Mouse (Mus musculus) heart, postnatal 10 days (tissue): Measurements from ENCODE around the gene Gm43638. TPM values are rescaled to one million over a fixed set of nuclear protein-coding genes. Genes with fewer than 3 reads are reported as not detected.
A peak's percentile ranks its signal among the peaks of the same experiment; 100 is the strongest.
"Not testable (repeated sequence)": the region's sequence is repeated elsewhere in the genome, so short reads cannot be mapped to it uniquely, and the experiment has no call there.

ENCODE experiments used
- DNase-seq, 2 experiments: peaks; one replicate each; pipeline ENCODE4 v3.0.0; 2021
- intact Hi-C: fragments of 180-260 bp; cut with DNase I; formaldehyde crosslinking; loops from one replicate; pipeline ENCODE4 v1.15.1; 2025
- total RNA-seq, 2 experiments: library from RNA; stranded (reverse); gene quantifications; 2 replicates each; pipeline ENCODE4 v1.2.3; 2021

Gene Gm43638
- not detected for total RNA-seq

DNA sequence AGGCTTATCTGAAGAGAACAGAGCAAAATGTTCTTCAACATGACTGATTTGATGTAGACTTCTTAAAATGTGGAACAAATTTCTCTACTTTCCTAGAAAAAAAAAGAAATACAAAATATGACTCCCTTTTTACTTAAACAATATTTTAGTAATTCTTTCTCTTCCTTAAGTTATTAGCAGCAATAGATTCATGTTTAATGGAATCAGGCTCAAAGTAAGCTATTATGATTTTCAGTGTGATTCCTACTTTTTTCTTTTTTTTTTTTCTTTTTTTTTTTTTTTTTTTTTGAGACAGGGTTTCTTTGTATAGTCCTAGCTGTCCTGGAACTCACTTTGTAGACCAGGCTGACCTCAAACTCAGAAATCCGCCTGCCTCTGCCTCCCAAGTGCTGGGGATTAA is at the start of gene Gm43638:
Gene Gm43638, minus strand, starts transcription at position 101 of the 400 bp plus-strand sequence.
- intact Hi-C loops, DNase-seq: not testable (repeated sequence)

GRCm38 (mm10) chr5:87535994-87536644 is 49.5 kb upstream of the Gm43638 start:
- intact Hi-C loops: no loop called here
- no peak for DNase-seq

DNA sequence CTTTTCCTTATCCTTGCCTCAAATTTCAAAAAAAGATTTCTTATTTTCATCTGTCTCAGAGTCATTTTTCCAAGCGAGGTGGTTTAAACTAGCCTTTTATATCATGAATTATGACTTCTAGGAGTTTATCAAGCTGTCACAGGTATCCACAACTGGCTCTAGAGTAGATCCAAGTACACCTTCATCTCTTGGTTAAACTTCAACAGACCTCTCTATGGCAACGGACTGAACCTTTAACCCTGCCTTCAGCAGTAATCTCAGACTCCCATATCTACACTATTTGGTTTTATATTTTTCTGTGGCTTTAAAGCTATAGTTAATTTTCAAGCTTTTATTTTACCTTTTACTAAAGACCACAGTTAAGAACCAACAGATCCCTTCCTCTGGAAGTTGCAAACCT is 45.7 kb upstream of the Gm43638 start:
- intact Hi-C loops: no loop called here
- DNase-seq: no peak

DNA sequence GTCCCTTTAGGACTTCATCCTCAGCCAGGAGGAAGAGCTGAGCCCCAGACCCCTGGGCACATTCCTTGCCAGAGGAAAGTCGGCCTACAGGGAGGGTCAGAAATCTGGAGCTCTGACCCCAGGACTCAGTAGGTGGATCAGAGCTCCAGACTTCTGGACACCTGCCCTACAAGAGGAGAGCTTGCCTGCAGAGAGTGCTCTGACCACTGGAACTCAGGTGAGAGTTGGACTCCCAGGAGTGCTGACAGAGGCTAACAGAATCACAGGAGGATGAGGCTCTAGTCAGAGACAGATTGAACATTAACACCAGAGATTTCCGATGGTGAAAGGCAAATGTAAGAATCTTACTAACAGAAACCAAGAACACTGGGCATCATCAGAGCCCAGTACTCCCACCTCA is 37.0 kb upstream of the Gm43638 start:
- DNase-seq, intact Hi-C loops: not testable (repeated sequence)

GRCm38 (mm10) chr5:87505776-87506458 is 19.3 kb upstream of the Gm43638 start:
- DNase-seq: no peak
- intact Hi-C loops: no loop called here

GRCm38 (mm10) chr5:87502687-87503086 is 16.1 kb upstream of the Gm43638 start:
- DNase-seq: no peak
- intact Hi-C loops: no loop called here

DNA sequence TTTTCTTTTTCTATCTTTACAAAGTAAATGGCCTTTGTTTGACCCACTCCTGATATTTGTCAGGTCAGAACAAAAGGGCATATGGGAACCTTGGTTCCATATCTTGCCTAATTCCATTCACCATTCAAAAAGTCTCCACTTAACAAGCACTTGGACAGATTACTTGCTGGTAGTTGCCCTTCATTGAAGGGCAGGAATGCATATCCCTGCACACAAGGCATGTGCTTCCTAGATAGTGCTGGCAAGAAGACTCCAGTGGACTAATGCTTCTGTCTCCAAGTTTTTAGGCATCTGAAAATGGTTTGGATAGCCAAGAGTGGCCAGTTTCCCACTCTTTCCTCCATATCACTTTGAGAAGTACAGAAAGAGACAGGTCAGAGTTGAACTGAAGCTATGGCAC is 12.7 kb upstream of the Gm43638 start:
- DNase-seq: peak in 1 of 2 experiments; percentile 5
- intact Hi-C loops: no loop called here

GRCm38 (mm10) chr5:87498936-87499335 is 12.3 kb upstream of the Gm43638 start:
- intact Hi-C loops: no loop called here
- DNase-seq: peak in 1 of 2 experiments; percentile 1

DNA sequence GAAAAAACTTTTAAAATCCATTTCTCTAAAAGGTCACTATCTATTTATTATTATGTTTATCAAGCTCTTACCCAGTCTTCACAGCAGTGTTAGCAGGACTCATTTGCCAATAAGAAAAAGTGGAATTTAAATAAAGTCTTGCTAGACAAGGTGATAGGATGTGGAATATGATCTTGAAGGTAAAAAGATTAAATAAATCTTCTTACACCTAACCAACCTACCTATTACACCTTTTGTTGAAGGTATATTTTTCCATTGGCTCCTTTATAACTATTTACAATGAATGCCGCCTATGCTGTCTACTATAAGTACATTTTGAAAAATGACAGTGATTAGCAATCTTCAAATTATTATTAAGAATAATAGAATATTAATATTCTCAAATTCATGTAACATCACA is 4.2 kb upstream of the Gm43638 start, which contains the start of gene Ugt2a1:
Gene Ugt2a1, minus strand, starts transcription at position 101 of the 400 bp plus-strand sequence.
- intact Hi-C loops: no loop called here
- DNase-seq: no peak

DNA sequence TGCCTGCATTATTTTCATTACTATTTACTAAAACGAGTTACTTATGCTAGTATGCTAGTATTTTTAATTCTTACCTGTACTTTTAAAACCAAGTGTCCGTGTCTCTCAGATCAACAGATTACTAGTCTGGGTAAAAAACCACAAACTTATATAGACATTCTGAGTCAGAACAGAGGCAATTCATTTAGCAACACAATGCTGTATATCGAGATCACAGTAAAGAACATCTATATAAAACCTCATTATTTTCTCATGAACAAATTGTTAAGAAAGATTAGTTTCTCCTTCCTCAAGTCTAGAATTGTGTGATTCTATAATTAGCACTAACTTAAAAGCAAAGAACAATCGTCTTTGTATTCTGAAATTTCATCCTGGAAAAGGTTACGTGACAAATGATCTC is 4.4 kb downstream of the Gm43638 start, which contains the start of gene Ugt2a2:
Gene Ugt2a2, minus strand, starts transcription at position 101 of the 400 bp plus-strand sequence.
- no peak for DNase-seq
- intact Hi-C loops: no loop called here

DNA sequence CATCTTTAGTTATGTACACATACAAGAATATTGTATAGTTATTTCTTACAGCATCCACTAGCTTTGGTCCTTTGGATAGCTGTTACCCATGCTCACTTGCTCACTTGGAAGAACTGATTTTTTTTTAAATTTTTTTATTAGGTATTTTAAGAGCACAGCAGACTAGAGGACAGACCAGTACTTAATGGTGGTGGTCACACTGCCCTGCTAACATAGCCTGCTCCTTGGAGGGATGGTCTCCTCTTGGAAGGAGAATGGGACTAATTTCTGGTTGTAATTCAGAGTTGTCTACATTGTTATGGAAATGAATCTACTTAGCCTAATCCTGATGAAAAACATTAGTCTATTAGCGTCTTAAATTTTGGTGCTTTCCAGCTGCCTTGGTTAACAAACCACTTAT is 27.8 kb downstream of the Gm43638 start:
- intact Hi-C loops: no loop called here
- DNase-seq: no peak

DNA sequence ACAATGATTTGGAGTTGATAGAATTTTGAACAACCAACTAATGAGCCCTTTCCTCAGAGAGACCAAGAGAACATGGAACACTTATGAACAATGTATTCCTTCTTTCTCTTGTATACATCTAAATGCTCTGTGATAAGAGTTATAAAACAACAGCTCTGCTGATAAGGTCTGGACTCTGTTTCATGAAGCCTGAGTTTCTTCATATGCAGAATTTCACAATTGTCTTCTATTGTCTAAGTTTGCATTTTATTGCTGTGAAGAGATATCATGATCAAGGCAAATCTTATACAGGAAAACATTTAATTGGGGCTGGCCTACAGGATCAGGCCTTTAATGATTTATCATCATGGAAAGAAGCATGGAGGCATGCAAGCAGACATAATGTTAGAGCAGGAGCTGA is 28.9 kb downstream of the Gm43638 start:
- intact Hi-C loops: no loop called here

GRCm38 (mm10) chr5:87456216-87456850 is 30.3 kb downstream of the Gm43638 start:
- intact Hi-C loops: no loop called here
- no peak for DNase-seq

More for the DNA sequence above, 28.9 kb downstream of the Gm43638 start:
- no peak for DNase-seq

DNA sequence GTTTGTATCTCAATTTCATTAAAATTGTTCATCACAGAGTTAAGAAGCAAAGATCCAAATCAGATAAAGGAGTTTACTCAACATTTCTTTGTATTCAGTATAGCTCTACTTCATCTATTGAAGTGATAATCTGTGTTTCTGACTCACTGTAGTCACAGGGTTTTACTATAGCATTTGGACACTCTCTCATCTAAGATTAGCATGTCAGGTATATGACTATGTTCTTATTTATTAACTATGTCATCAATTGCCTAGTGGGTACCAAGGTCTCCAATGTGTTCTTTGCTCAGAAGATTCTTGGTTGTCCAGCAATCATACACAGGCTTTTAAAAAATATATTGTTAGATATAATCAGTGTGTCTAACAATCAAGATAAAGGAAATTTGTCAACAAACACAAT is 31.1 kb downstream of the Gm43638 start:
- intact Hi-C loops: no loop called here
- no peak for DNase-seq

DNA sequence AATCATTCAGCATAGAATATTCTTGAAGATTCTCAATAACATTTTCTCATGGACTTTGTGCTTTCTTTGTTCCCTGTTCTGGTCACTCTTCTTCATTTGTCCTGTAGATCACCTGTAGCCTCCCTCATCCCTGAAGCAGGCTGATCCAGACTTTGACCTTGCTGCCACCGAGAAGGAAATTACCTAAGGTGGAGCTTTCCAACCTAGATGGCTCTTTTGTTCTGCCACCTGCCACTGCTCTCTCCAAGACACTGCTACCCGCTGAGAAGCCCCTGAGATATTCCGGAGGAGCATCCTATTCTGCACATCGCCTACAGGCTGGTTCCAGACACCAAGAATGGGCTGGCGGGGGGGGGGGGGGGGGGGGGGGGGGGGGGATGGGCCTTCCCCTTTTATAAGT is 34.1 kb downstream of the Gm43638 start:
- DNase-seq, intact Hi-C loops: not testable (repeated sequence)

DNA sequence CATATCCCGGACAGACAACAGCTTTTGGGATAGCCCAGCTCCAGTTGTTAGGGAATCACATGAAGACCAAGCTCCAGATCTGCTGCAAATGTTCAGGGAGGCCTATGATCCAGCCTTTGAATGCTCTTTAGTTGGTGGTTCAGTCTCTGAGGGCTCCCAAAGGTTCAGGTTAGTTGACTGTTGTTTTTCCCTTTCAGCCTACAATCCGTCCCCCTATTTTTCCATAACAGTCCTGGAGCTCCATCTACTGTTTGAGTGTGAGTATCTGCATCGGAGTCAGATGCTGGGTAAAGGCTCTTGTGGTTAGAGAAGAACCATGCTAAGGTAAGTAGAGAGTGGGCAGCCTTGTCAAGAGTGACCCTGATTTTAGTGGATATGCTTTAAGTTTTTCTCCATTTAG is 50.3 kb downstream of the Gm43638 start:
- peak in 1 of 2 experiments; percentile 0 for DNase-seq
- intact Hi-C loops: no loop called here

DNA sequence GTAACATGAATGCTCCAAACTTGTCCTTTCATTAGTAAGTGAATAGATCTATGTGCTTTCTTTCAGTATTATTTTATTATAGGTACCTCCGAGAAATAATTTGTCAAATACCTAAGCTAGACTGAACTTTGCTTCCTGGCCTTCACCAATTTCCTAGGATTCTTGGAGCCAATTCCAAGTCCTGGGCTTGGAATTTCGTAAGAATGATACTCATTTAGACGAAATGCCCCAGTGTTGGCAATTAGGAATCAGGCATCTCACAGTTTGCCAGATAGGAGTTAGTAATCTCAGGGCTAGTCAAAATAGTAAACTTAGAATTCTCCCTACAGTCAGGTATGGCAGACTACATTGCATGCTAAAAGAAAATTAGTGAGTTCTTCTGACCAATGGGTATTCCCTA is 60.9 kb downstream of the Gm43638 start:
- DNase-seq: no peak
- intact Hi-C loops: no loop called here

GRCm38 (mm10) chr5:87424041-87424440 is 62.6 kb downstream of the Gm43638 start, which contains the start of gene Ugt2b38:
Gene Ugt2b38, minus strand, starts transcription at chr5:87424203.
- DNase-seq, intact Hi-C loops: not testable (repeated sequence)
